Mouse (Mus musculus) intestine, postnatal 0 days (tissue): Measurements from ENCODE around the gene Sik1. TPM values are rescaled to one million over a fixed set of nuclear protein-coding genes. Genes with fewer than 3 reads are reported as not detected.

Experiments used
- ATAC-seq: fragments of 200-750 bp; cut with Nextera tagmentation; 2 replicates; pipeline ENCODE4 v1.8.0; 2017; ENCODE audit warnings: mild to moderate bottlenecking, moderate TSS enrichment, moderate library complexity
- H3K27ac ChIP-seq: fragments of 300-500 bp; sonication (generic); 2 replicates; pipeline ENCODE4 v1.5.1; 2014; ENCODE audit warnings: mild to moderate bottlenecking, low read depth, low read length, moderate library complexity
- H3K27me3 ChIP-seq: fragments of 300-500 bp; sonication (generic); replicated peaks from 2 replicates; pipeline ENCODE4 v1.6.1; 2014; ENCODE audit warnings: low read length, mixed read lengths; ENCODE audit not compliant: control insufficient read depth, insufficient read depth
- H3K36me3 ChIP-seq: fragments of 300-500 bp; sonication (generic); 2 replicates; pipeline ENCODE4 v1.6.1; 2014; ENCODE audit warnings: mild to moderate bottlenecking, moderate library complexity; ENCODE audit not compliant: control insufficient read depth, insufficient read depth
- H3K4me1 ChIP-seq: fragments of 300-500 bp; sonication (generic); replicated peaks from 2 replicates; pipeline ENCODE4 v1.6.1; 2014; ENCODE audit warnings: antibody characterized with exemption, low read length, mixed read lengths; ENCODE audit not compliant: control insufficient read depth, insufficient read depth
- H3K4me2 ChIP-seq: fragments of 300-500 bp; sonication (generic); replicated peaks from 2 replicates; pipeline ENCODE4 v1.6.1; 2014; ENCODE audit warnings: low read depth, mild to moderate bottlenecking, moderate library complexity
- H3K4me3 ChIP-seq: fragments of 300-500 bp; sonication (generic); 2 replicates; pipeline ENCODE4 v1.5.1; 2014; ENCODE audit warnings: low read depth, low read length
- H3K9ac ChIP-seq: fragments of 300-500 bp; sonication (generic); 2 replicates; pipeline ENCODE4 v1.6.1; 2014; ENCODE audit warnings: mild to moderate bottlenecking, low read depth, low read length
- H3K9me3 ChIP-seq: fragments of 300-500 bp; sonication (generic); 2 replicates; pipeline ENCODE4 v1.6.1; 2016; ENCODE audit warnings: mixed run types; ENCODE audit not compliant: control insufficient read depth
- CTCF ChIP-seq: sonication (generic); IDR thresholded peaks from 2 replicates; pipeline ENCODE4 v1.5.1; 2016; ENCODE audit warnings: low read depth, mild to moderate bottlenecking, control low read depth, antibody characterized with exemption, moderate library complexity
- WGBS: fragments of 180-500 bp; shearing (Covaris S2); extraction: QIAGEN DNeasy Blood & Tissue Kit; methylation state at CpG from one replicate; pipeline ENCODE4 v1.1.7; 2014; 5-methylcytosine and 5-hydroxymethylcytosine counted together
- polyA plus RNA-seq: library from polyadenylated mRNA; unstranded; fragments of >200 nt; fragmentation: Nextera tagmentation; extraction: Ambion mirVana; gene quantifications from 2 replicates; pipeline ENCODE4 v1.2.1, GENCODE M21; 2015

The Sik1 gene
- polyA plus RNA-seq, 1 experiment from 2014 or later, result 2.9 TPM

- H3K27ac ChIP-seq, result no peak overlapping the region
- H3K9me3 ChIP-seq, result no peaks in the 10 kb centered on the region
- no peak for ATAC-seq
- H3K27me3 ChIP-seq, result no peaks in the 10 kb centered on the region
- H3K4me2 ChIP-seq, result no peak overlapping the region
- TF ChIP-seq CTCF, result no peak
- 0 out of 2 replicates have a peak, but pooled peaks cover 4% of the 10 kb centered on the region for H3K4me1 ChIP-seq
- H3K4me3 ChIP-seq, result no peak overlapping the region
- 73% methylated on average over 5 of the region's 5 CpGs for WGBS
- H3K9ac ChIP-seq, result no peak overlapping the region
- no peaks in the 10 kb centered on the region for H3K36me3 ChIP-seq
Measured at GRCm38 (mm10) chr17:31898941-31899340, 43.3 kb upstream of the Sik1 start.

- Histone ChIP-seq H3K9me3 (no peaks in the 10 kb centered on the region), H3K4me1 (peaks cover 4% of the 10 kb centered on the region; the same call in 1 of the 2 replicates), H3K36me3 (no peaks in the 10 kb centered on the region), H3K27me3 (no peaks in the 10 kb centered on the region), H3K27ac (no peak overlapping the region), H3K4me2 (no peak overlapping the region), H3K9ac (no peak overlapping the region), H3K4me3 (no peak overlapping the region)
- no peak for TF ChIP-seq CTCF
- 75% methylated on average over 4 of the region's 4 CpGs for WGBS
- no peak for ATAC-seq
Measured at GRCm38 (mm10) chr17:31897186-31897793, 41.7 kb upstream of the Sik1 start.

- Histone ChIP-seq H3K36me3 (no peaks in the 10 kb centered on the region), H3K4me1 (peaks cover 4% of the 10 kb centered on the region; the same call in 1 of the 2 replicates), H3K9me3 (no peaks in the 10 kb centered on the region), H3K27me3 (no peaks in the 10 kb centered on the region), H3K4me2 (no peak overlapping the region), H3K9ac (no peak overlapping the region), H3K27ac (no peak overlapping the region), H3K4me3 (no peak overlapping the region)
- WGBS, result 33% methylated on average over 3 of the region's 3 CpGs
- no peak for ATAC-seq
- TF ChIP-seq CTCF, result no peak
Measured at GRCm38 (mm10) chr17:31896751-31897150, 41.1 kb upstream of the Sik1 start.

- no peak for ATAC-seq
- TF ChIP-seq CTCF, result no peak
- H3K27me3 ChIP-seq, result no peaks in the 10 kb centered on the region
- H3K4me3 ChIP-seq, result no peak overlapping the region
- no peaks in the 10 kb centered on the region for H3K9me3 ChIP-seq
- peaks cover 4% of the 10 kb centered on the region; the same call in 1 of the 2 replicates for H3K4me1 ChIP-seq
- H3K4me2 ChIP-seq, result no peak overlapping the region
- no peaks in the 10 kb centered on the region for H3K36me3 ChIP-seq
- H3K9ac ChIP-seq, result no peak overlapping the region
- H3K27ac ChIP-seq, result no peak overlapping the region
- 81% methylated on average over 7 of the region's 7 CpGs for WGBS
Measured at GRCm38 (mm10) chr17:31896311-31896710, 40.7 kb upstream of the Sik1 start.

GRCm38 (mm10) chr17:31893371-31894060, 37.9 kb upstream of the Sik1 start:
- ATAC-seq, result no peak
- H3K4me1 ChIP-seq, result peaks cover 7% of the 10 kb centered on the region; the same call in 1 of the 2 replicates
- no peak overlapping the region for H3K9ac ChIP-seq
- no peak overlapping the region for H3K27ac ChIP-seq
- 72% methylated on average over 5 of the region's 5 CpGs for WGBS
- no peaks in the 10 kb centered on the region for H3K9me3 ChIP-seq
- no peak for TF ChIP-seq CTCF
- H3K36me3 ChIP-seq, result no peaks in the 10 kb centered on the region
- no peaks in the 10 kb centered on the region for H3K27me3 ChIP-seq
- no peak overlapping the region for H3K4me3 ChIP-seq
- H3K4me2 ChIP-seq, result no peak overlapping the region

GRCm38 (mm10) chr17:31892750-31893149, 37.1 kb upstream of the Sik1 start:
- TF ChIP-seq CTCF, result no peak
- no peak overlapping the region for H3K27ac ChIP-seq
- no peak overlapping the region; the same call in 1 of the 2 replicates for H3K9ac ChIP-seq
- 0 out of 2 replicates have a peak, but pooled peaks have one; percentile 46 for ATAC-seq
- H3K4me2 ChIP-seq, result peak overlapping the region; percentile 18; the same call in 1 of the 2 replicates
- H3K4me3 ChIP-seq, result no peak overlapping the region
- 36% methylated on average over 10 of the region's 10 CpGs for WGBS
- peaks cover 7% of the 10 kb centered on the region; the same call in 1 of the 2 replicates for H3K4me1 ChIP-seq
- H3K9me3 ChIP-seq, result no peaks in the 10 kb centered on the region
- no peaks in the 10 kb centered on the region for H3K27me3 ChIP-seq
- no peaks in the 10 kb centered on the region for H3K36me3 ChIP-seq
